Mouse (Mus musculus): ENCODE measurements around the gene Get4.

The Get4 gene

DNA sequence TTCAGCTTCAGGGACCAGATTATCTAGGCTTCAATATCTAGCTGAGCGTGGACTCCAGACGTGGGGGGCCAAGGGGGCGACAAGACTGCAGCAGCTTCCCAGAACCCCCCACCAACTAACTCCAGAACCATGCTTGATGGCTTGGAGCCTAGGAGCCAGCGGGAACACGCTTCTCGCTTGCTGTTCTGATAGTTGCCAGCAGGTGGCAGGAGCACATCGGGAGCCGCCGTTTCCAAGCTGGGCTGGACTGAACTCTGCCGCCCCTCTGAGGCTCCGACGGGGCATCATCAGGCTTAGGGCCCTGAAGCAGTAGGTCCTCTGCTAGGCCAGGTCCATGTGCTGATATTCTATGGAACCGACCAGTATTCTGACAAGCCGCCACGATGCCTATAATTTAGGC lies 30.1 kb downstream of the Get4 start:
- in situ Hi-C loops (cut with MboI, MseI), result loop anchor here (5.0 kb wide), 2 partner anchors 35 to 75 kb away; no protein-coding TSS in a partner anchor

DNA sequence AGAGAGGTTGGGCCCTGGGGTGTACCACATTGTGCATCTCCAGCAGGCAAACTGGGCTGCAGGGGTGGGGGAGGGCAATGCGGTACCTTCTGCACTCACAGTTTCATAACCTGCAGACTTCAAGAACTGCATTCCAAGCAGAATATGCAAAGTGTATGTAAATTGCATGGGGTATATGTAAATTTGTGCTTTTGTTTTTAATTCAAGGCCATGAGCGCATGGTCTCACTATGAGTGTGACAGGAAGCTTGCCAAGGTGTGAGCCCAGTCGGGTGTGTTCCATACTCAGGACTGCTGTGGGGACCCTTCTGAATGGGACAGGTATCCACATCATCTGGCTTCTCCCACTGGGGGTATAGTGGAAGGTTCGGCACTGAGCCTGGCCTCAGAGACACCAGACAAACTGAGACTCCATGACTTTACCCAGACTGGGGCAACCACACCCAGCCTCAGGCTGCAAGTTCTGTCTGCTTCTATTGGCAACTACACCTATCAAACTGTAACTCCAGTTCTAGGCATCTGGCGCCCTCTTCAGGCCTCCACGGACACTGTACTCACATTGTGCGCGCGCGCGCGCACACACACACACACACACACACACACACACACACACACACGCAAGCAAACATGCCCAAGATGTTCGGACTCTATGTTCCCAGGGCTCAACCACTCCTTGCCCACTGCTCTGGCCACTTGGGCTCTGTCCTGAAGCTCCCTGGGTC lies 31.5 kb downstream of the Get4 start:
- in situ Hi-C loops (cut with MboI, MseI), result loop anchor here (5.0 kb wide), 2 partner anchors 34 to 74 kb away; no protein-coding TSS in a partner anchor

- in situ Hi-C loops (cut with MboI, MseI), result no loop called here
These were observed 33.4 kb downstream of the Get4 start for GRCm38 (mm10) chr5:139285383-139286067.

DNA sequence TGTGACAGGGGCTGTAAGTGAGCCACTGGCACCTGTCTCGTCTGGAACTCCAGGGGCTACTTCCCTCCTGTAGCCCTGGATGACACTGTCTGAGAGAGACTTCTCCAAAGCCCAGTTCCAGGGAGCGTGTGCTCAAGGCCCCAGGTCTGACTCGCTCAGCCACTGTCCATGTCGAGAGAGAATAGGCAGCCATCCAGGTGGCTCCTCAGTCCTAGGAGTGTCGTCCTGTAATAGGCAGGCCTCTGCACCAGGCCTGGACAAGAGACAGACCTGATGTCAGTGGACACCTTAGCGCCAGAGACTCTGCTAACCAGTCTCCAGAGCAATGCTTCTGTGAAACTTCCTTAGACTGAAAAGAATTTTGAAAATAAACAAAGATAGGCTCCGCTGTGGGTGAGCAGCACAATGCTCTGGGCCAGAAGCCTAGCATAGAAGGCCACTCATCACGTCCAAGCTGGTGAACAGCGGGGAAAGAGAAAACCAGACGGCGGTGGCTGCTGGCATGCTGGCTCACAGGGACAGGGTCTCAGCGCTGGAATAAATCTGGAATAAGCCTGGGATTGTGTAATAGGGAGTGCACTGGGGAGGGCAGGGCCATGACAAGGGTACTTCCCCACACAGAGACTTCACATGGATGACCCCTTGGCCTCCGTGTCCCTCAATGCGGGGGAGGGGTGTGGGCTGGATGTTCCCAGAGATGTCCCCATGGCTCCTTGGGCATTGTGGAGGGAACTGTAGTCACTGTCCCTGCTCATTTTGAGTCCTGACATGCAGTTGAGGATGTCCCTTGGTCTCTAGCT lies 34.2 kb downstream of the Get4 start:
- in situ Hi-C loops (cut with MboI, MseI), result no loop called here

DNA sequence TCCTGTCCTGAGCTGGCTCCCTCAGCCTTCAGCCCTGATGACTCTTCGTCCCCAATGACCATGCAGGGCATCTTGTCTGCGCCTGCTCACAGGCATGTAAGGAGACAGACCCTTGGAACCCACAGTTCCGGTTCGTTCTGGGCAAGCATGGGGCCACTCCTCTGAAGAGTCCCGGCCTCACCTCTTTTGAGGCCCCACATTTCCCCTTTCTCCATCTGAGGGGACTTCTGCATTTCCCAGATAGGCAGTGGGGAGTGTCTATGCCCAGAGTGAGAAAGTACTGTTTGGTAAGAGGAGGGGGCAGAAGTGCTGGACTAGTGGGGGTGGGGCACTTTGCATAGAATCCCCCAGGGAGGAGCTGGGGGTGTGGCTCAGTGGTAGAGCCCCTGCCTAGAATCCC lies 35.0 kb downstream of the Get4 start:
- in situ Hi-C loops (cut with MboI, MseI), result no loop called here

DNA sequence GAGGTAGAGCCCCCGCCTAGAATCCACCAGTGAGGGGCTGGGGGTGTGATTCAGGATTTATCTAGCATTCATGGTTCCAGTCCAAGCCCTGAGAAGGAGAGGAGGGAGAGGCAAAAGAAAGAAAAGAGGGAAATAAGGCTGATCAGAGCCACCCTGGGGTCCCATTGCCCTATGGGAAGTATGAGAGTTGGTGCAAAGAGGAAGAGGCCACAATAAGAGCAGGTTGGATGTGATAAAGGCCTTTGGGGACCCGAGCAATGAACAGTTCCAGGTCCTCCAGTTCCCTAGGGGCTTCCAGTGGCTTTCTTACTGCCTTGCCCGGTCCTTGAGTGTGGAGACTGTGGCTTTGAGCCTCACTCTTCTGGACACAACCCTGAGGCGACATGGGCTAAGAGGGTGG lies 35.7 kb downstream of the Get4 start:
- in situ Hi-C loops (cut with MboI, MseI), result no loop called here

- in situ Hi-C loops (cut with MboI, MseI), result no loop called here
These were observed 36.5 kb downstream of the Get4 start for GRCm38 (mm10) chr5:139288591-139288990.

GRCm38 (mm10) chr5:139290467-139291259 lies 38.5 kb downstream of the Get4 start:
- in situ Hi-C loops (cut with MboI, MseI), result no loop called here

- in situ Hi-C loops (cut with MboI, MseI), result no loop called here
These were observed 39.9 kb downstream of the Get4 start for GRCm38 (mm10) chr5:139291811-139292560.

- in situ Hi-C loops (cut with MboI, MseI), result no loop called here
These were observed 42.0 kb downstream of the Get4 start for GRCm38 (mm10) chr5:139294089-139294488.

GRCm38 (mm10) chr5:139297092-139297491 lies 45.0 kb downstream of the Get4 start:
- in situ Hi-C loops (cut with MboI, MseI), result no loop called here

- in situ Hi-C loops (cut with MboI, MseI), result no loop called here
These were observed 45.6 kb downstream of the Get4 start for GRCm38 (mm10) chr5:139297745-139298144.

- in situ Hi-C loops (cut with MboI, MseI), result no loop called here
These were observed 50.0 kb downstream of the Get4 start for GRCm38 (mm10) chr5:139302101-139302500.

GRCm38 (mm10) chr5:139303646-139304061 lies 51.5 kb downstream of the Get4 start:
- in situ Hi-C loops (cut with MboI, MseI), result no loop called here

DNA sequence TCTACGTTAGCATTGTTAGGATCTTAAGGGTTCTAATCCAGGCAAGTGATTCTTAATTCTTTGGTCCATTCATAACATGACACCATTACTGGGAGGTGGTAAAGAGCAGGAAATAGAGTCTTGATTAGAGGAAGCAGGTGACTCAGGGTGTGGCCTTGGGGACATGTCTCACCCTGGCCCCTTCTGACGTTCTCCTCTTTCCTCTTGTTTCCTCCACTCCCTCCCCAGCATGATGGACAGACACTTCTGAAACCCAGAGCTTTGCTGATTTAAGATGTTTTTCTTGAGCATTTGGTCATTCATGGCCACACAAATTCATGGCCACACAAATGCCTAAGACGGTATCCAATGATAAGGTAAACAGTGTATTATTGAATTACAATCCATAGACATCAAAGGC lies 57.8 kb downstream of the Get4 start:
- in situ Hi-C loops (cut with MboI, MseI), result no loop called here

- in situ Hi-C loops (cut with MboI, MseI), result no loop called here
These were observed 58.4 kb downstream of the Get4 start for GRCm38 (mm10) chr5:139310477-139310876.

DNA sequence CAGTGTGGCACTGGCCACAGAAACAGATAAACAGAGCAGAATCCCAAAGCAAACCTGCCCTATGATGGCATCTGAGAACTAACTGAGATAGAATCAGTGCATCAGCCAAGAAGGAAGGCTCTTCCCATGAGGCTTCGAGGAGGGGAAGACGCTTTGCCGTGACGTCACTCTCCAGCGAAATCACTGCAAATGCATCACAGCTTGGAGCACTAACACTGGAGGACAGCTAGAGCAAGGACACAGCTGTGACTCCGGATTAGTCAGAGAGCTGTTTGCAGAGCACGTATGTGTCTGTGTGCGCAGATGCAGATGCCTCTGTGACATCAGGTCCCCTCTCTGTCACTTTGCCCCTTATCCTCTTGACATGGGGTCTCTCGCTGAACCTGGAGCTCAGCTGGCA lies 59.7 kb downstream of the Get4 start:
- in situ Hi-C loops (cut with MboI, MseI), result no loop called here

GRCm38 (mm10) chr5:139313536-139313935 lies 61.4 kb downstream of the Get4 start:
- in situ Hi-C loops (cut with MboI, MseI), result no loop called here

GRCm38 (mm10) chr5:139314941-139315642 lies 63.0 kb downstream of the Get4 start:
- in situ Hi-C loops (cut with MboI, MseI), result loop anchor here (5.0 kb wide), 1 partner anchor 33 kb away; no protein-coding TSS in a partner anchor

Data from T-helper 1 cell (primary cell).